Mouse (Mus musculus) liver, embryonic 16.5 days (tissue): ENCODE data around the gene Mbd3. TPM values are rescaled to one million over a fixed set of nuclear protein-coding genes. Genes with fewer than 3 reads are reported as not detected.

Source experiments
- ATAC-seq: fragments of 200-750 bp; cut with Nextera tagmentation; 2 replicates; pipeline ENCODE4 v1.8.0; 2017; ENCODE audit warnings: low read depth, mild to moderate bottlenecking, moderate number of reproducible peaks, moderate library complexity
- H3K27ac ChIP-seq: fragments of 300-500 bp; sonication (generic); 2 replicates; pipeline ENCODE4 v1.5.1; 2014; ENCODE audit warnings: mild to moderate bottlenecking, low read length
- H3K27me3 ChIP-seq: fragments of 300-500 bp; sonication (generic); 2 replicates; pipeline ENCODE4 v1.6.1; 2014; ENCODE audit warnings: low read depth, low read length, mixed read lengths; ENCODE audit not compliant: control insufficient read depth, insufficient read depth
- H3K36me3 ChIP-seq: fragments of 300-500 bp; sonication (generic); 2 replicates; pipeline ENCODE4 v1.6.1; 2014; ENCODE audit warnings: mild to moderate bottlenecking; ENCODE audit not compliant: control insufficient read depth, insufficient read depth
- H3K4me1 ChIP-seq: fragments of 300-500 bp; sonication (generic); 2 replicates; pipeline ENCODE4 v1.6.1; 2014; ENCODE audit warnings: low read depth, low read length, mixed read lengths; ENCODE audit not compliant: control insufficient read depth
- H3K4me2 ChIP-seq: fragments of 300-500 bp; sonication (generic); 2 replicates; pipeline ENCODE4 v1.6.1; 2014; ENCODE audit warnings: low read depth, low read length, mixed read lengths
- H3K4me3 ChIP-seq: fragments of 300-500 bp; sonication (generic); 2 replicates; pipeline ENCODE4 v1.5.1; 2014; ENCODE audit warnings: low read depth, mild to moderate bottlenecking, low read length
- H3K9ac ChIP-seq: fragments of 300-500 bp; sonication (generic); 2 replicates; pipeline ENCODE4 v1.6.1; 2014; ENCODE audit warnings: low read depth, low read length
- H3K9me3 ChIP-seq: fragments of 300-500 bp; sonication (generic); replicated peaks from 2 replicates; pipeline ENCODE4 v1.6.1; 2016; ENCODE audit warnings: low read length; ENCODE audit not compliant: control insufficient read depth
- WGBS: fragments of 180-500 bp; shearing (Covaris S2); extraction: QIAGEN DNeasy Blood & Tissue Kit; methylation state at CpG from one replicate; pipeline ENCODE4 v1.1.7; 2014; ENCODE audit not compliant: insufficient replicate concordance; 5-methylcytosine and 5-hydroxymethylcytosine counted together
- polyA plus RNA-seq: library from polyadenylated mRNA; unstranded; fragments of >200 nt; fragmentation: Nextera tagmentation; extraction: Ambion mirVana; gene quantifications from 2 replicates; pipeline ENCODE4 v1.2.1, GENCODE M21; 2015

Gene Mbd3
- polyA plus RNA-seq, 1 experiment from 2014 or later, result 52.7 TPM

DNA sequence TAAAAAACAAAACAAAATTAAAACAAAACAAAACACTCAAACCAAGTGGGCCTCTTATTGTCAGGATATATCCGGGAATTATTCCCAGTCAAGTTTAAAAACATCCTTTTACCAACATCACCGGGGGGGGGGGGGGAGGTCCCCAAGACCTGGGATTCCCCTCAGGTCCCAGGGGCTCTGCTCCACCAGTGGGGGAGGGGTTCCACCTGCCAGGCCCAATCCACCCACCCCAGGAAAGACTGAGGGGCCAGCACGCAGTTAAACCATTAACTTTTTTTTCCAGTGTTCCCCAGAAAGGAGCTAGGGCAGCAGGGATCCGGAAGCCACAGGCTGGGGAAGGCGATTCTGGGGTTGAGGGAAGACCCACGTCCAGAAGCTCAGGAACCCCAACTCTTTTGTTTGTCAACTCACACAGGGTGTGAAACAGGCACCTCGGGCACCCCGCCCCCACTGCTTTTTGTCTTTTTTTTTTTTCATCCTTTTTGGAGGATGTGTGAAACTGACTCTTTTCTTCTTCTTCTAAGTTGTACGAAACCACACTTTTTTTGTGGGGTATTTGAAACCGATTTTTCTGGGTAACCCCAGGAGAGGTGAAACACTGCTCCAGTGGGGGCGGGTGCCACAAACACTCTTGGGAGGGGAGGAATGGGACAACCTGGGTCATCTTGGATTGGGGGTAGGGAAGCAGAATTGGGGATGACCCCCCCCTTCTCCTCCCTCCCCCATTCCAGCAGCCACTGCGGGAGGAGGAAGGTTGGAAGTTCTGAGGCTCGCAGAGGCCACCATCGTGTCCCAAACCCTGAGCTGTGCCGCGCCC lies 32.4 kb upstream of the Mbd3 start:
- H3K4me1 ChIP-seq, result peaks cover 40% of the 10 kb centered on the region
- no peak for ATAC-seq
- peak overlapping the region; percentile 99 for H3K9ac ChIP-seq
- peak overlapping the region; percentile 96 for H3K4me3 ChIP-seq
- peak overlapping the region; percentile 98 for H3K27ac ChIP-seq
- no peaks in the 10 kb centered on the region for H3K9me3 ChIP-seq
- no peaks in the 10 kb centered on the region for H3K27me3 ChIP-seq
- 22% methylated on average over 16 of the region's 16 CpGs for WGBS
- H3K4me2 ChIP-seq, result peak overlapping the region; percentile 72
- H3K36me3 ChIP-seq, result peaks cover 33% of the 10 kb centered on the region

DNA sequence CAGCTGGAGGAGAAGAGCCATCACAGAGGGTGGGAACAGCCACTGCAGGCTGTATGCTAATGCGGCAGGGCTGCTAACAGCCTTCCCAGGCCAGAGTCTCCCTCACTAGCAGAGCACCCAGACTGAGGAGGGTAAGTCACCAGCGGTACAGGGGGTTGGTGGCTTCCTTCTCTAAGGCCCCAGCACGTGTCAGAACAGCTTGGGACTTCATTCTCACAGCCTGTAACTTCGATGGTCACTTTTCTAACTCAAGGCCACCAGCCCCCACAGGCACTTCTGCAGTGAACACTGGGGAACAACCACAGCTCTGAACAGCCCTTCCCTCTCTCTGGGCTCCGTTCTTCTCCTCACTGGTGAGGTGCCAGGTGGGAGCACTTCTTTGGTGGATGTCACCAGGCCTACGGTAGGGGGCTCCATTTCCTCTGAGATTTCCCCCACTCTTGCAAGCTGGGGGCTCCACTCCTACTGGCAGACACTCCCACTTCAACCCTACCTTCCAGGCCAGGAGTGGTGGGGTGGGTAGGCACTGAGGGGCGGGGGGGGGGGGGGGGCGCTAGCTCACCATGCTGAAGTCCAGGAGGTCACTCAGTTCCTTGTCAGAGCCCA lies 31.1 kb upstream of the Mbd3 start:
- H3K9ac ChIP-seq, result no peak overlapping the region
- no peak overlapping the region for H3K4me3 ChIP-seq
- H3K27ac ChIP-seq, result 0 out of 2 replicates have a peak overlapping the region, but pooled peaks have one; percentile 20
- ATAC-seq, result no peak
- peaks cover 46% of the 10 kb centered on the region for H3K36me3 ChIP-seq
- WGBS, result 75% methylated on average over 6 of the region's 8 CpGs
- H3K27me3 ChIP-seq, result no peaks in the 10 kb centered on the region
- H3K4me2 ChIP-seq, result no peak overlapping the region
- H3K9me3 ChIP-seq, result no peaks in the 10 kb centered on the region; the same call in 1 of the 2 replicates
- peaks cover 27% of the 10 kb centered on the region for H3K4me1 ChIP-seq

DNA sequence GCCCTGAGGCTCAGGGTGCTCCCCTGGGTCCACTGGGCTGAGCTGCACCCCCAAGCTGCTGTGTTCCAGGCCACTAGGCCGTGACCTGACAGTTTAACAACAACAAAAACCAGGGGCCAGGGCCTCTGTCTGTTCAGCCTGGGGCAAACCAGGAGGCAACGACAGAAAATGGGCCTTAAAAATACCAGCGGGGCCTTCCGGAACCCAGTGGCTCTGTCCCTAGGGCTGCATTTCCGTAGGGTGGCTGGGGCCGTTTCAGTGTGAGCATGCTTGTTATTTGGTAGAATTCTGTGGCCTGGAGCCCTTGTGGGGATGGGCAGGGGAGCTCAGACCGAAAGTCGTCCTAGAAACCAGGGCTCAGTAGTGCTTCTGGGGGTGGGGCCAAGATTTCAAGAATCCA lies 30.4 kb upstream of the Mbd3 start:
- no peak overlapping the region; the same call in 1 of the 2 replicates for H3K27ac ChIP-seq
- 86% methylated on average over 8 of the region's 8 CpGs for WGBS

DNA sequence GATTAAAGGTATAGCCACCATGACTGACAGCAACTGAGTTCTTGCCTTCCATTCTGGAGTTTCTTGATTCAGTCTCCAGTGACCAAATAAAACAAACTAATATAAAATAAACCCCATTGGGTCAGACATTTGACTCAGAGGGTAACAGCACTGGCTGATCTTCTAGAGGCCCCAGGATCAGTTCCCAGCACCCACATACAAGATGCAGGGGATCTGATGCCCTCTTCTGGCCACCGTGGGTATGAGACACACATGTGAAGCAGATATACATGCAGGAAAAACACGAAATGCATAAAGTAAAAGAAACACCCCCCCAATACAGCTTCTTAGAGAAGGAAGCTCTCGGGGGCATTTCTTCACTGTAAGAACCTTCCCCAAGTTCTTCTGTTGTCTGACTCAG lies 25.7 kb upstream of the Mbd3 start:
- Histone ChIP-seq H3K4me2 (no peak overlapping the region), H3K36me3 (peaks cover 61% of the 10 kb centered on the region), H3K27me3 (no peaks in the 10 kb centered on the region), H3K4me3 (no peak overlapping the region), H3K4me1 (peaks cover 48% of the 10 kb centered on the region), H3K9ac (no peak overlapping the region), H3K27ac (peak overlapping the region; percentile 99), H3K9me3 (peaks cover 6% of the 10 kb centered on the region; the same call in 1 of the 2 replicates)
- 92% methylated on average over 3 of the region's 3 CpGs for WGBS
- no peak for ATAC-seq

More for the DNA sequence above, 30.4 kb upstream of the Mbd3 start:
- Histone ChIP-seq H3K4me3 (no peak overlapping the region), H3K9me3 (peaks cover 6% of the 10 kb centered on the region; the same call in 1 of the 2 replicates), H3K36me3 (peaks cover 53% of the 10 kb centered on the region), H3K4me2 (no peak overlapping the region), H3K9ac (no peak overlapping the region), H3K4me1 (peaks cover 21% of the 10 kb centered on the region), H3K27me3 (no peaks in the 10 kb centered on the region)
- no peak for ATAC-seq

DNA sequence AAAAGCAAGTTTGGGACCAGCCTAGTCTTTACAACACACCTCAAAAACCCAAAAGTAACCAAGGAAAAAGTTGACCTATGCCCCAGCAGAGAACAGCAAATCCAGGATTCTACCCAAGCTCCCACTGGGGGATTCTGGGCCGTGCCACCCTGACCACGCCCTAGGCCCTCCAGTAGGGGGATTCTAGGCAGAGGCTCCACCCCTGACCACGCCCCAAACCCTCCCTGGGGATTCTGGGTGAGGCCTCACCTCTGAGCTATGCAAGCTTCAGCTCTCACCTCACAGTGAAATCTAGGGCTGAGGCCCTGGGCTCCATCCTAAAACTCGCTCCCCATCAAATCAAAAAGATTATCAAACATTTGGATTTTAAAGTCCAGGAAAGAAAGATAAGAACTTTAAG lies 24.2 kb upstream of the Mbd3 start:
- peak; percentile 75 for ATAC-seq
- WGBS, result 17% methylated on average over 4 of the region's 4 CpGs
- Histone ChIP-seq H3K27me3 (no peaks in the 10 kb centered on the region), H3K4me3 (peak overlapping the region; percentile 14), H3K4me1 (peaks cover 63% of the 10 kb centered on the region), H3K4me2 (peak overlapping the region; percentile 49), H3K36me3 (peaks cover 61% of the 10 kb centered on the region), H3K27ac (peak overlapping the region; percentile 99), H3K9ac (peak overlapping the region; percentile 35), H3K9me3 (peaks cover 6% of the 10 kb centered on the region; the same call in 1 of the 2 replicates)

DNA sequence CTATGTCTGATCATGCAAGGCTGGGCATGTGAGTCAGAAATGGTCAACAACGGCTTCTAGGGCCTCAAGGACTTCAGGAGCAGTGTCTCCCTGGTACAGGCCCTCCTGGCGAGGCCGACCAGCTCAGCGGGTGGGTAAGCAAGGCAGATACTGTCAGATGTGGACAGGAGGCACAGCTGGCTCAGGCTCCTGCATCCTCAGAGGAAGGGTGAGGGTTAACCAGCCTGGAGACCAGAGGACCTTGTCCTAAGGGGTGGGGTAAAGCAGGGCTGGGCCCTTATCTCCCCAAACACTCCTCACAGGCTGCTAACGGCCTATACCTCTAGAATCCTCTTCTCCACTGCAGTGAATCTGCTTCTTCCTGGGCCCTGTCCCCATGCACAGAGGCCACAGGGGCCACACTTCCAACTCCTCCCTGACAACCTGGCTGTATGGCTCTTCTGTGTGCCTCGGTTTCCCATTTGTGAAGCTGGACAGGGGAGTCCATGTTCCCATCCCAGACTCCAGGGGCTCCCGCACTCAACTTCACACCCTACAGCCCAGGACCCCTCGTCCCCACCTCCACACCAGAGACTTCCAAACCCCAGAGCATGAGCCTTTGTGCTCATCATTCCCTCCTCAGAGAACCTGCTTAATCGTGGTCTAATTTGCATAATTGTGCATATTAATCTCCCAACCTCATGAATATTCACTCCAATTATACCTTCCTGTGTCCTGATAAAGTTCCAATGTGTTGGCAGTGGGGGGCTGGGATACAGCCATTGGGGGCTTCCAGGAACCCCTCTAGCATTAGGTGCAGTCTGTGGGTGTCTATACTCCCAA lies 22.5 kb upstream of the Mbd3 start:
- Histone ChIP-seq H3K4me3 (peak overlapping the region; percentile 52), H3K27ac (peak overlapping the region; percentile 99), H3K4me1 (peaks cover 70% of the 10 kb centered on the region), H3K9me3 (peaks cover 6% of the 10 kb centered on the region; the same call in 1 of the 2 replicates), H3K36me3 (peaks cover 62% of the 10 kb centered on the region), H3K4me2 (peak overlapping the region; percentile 74), H3K27me3 (no peaks in the 10 kb centered on the region), H3K9ac (peak overlapping the region; percentile 55)
- WGBS, result 22% methylated on average over 9 of the region's 9 CpGs
- ATAC-seq, result peak; percentile 94

DNA sequence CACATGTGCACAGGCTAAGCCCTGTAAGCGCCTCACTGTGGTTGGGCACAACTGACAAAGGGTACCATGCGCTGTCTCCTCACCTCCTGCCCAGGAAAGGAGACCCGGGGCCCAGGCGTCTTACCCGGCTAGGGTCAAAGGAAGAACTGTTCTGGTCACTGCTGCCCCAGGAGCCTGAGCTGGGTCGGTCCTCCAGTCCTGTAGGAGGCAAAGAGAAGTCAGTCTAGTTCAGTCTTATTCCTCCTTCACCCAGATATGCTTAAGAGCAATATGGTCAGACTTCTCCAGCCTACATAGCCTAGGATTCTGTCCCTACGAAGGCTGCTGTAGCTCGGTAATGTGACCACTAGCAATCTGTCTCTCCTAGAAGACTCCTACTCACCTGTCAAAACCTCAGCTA lies 21.9 kb upstream of the Mbd3 start:
- H3K9me3 ChIP-seq, result peaks cover 6% of the 10 kb centered on the region; the same call in 1 of the 2 replicates
- H3K4me1 ChIP-seq, result peaks cover 70% of the 10 kb centered on the region
- no peaks in the 10 kb centered on the region for H3K27me3 ChIP-seq
- peak overlapping the region; percentile 99 for H3K27ac ChIP-seq
- H3K4me2 ChIP-seq, result peak overlapping the region; percentile 74
- peaks cover 62% of the 10 kb centered on the region for H3K36me3 ChIP-seq
- WGBS, result 54% methylated on average over 8 of the region's 8 CpGs
- H3K9ac ChIP-seq, result peak overlapping the region; percentile 55
- no peak for ATAC-seq
- peak overlapping the region; percentile 52 for H3K4me3 ChIP-seq

DNA sequence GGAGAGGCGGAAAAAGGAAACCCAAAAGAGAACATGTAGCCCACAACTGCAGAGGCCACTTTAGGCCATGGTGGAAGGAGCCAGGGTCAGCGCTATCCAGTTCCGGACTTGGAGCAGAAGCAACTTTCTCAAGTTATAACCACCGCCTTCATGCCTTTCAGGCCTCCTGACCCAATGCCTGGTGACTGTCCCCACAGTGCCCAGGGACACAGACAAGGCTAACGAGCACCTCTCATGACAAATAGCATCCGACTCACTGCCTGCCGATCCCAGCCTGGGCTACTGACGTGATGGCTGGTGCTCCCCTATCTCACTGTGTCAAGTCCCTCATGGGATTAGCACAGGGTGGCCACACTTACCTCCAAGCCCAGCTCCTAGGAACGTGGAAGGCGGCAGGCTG lies 21.4 kb upstream of the Mbd3 start:
- ATAC-seq, result no peak
- H3K27me3 ChIP-seq, result no peaks in the 10 kb centered on the region
- peaks cover 70% of the 10 kb centered on the region for H3K4me1 ChIP-seq
- peak overlapping the region; percentile 55 for H3K9ac ChIP-seq
- WGBS, result 78% methylated on average over 10 of the region's 10 CpGs
- peaks cover 62% of the 10 kb centered on the region for H3K36me3 ChIP-seq
- H3K4me3 ChIP-seq, result peak overlapping the region; percentile 52
- peaks cover 6% of the 10 kb centered on the region; the same call in 1 of the 2 replicates for H3K9me3 ChIP-seq
- H3K4me2 ChIP-seq, result peak overlapping the region; percentile 74
- H3K27ac ChIP-seq, result peak overlapping the region; percentile 99
